Mouse (Mus musculus) thymus, postnatal 0 days (tissue): ENCODE results near the gene Grasp. TPM values are rescaled to one million over a fixed set of nuclear protein-coding genes. Genes with fewer than 3 reads are reported as not detected.

Experiments
- DNase-seq: peaks from one replicate; pipeline ENCODE4 v3.0.0-alpha.2; 2015; ENCODE audit warnings: low spot score
- polyA plus RNA-seq: library from polyadenylated mRNA; unstranded; fragments of >200 nt; fragmentation: Nextera tagmentation; extraction: Ambion mirVana; gene quantifications from 2 replicates; pipeline ENCODE4 v1.2.1, GENCODE M21; 2015

Grasp gene
- 1.2 TPM in 2 replicates for polyA plus RNA-seq

GRCm38 (mm10) chr15:101224006-101224906 is at the start of gene Grasp:
Grasp (plus strand) TSS chr15:101224188.
- DNase-seq, result peak; percentile 75

GRCm38 (mm10) chr15:101174294-101175130 is 49.5 kb upstream of the Grasp start:
- DNase-seq, result peak; percentile 41

- DNase-seq, result no peak
These were observed 48.9 kb upstream of the Grasp start for GRCm38 (mm10) chr15:101175131-101175460.

GRCm38 (mm10) chr15:101175613-101176283 is 48.2 kb upstream of the Grasp start:
- peak; percentile 33 for DNase-seq

- no peak for DNase-seq
These were observed 47.7 kb upstream of the Grasp start for GRCm38 (mm10) chr15:101176284-101176680.

- no peak for DNase-seq
These were observed 46.9 kb upstream of the Grasp start for GRCm38 (mm10) chr15:101176795-101177691.

- DNase-seq, result peak; percentile 66
These were observed 43.5 kb upstream of the Grasp start for GRCm38 (mm10) chr15:101180363-101181105.

GRCm38 (mm10) chr15:101181106-101181466 is 42.9 kb upstream of the Grasp start:
- DNase-seq, result no peak

- no peak for DNase-seq
These were observed 42.5 kb upstream of the Grasp start for GRCm38 (mm10) chr15:101181500-101181899.

- DNase-seq, result no peak
These were observed 41.3 kb upstream of the Grasp start for GRCm38 (mm10) chr15:101182676-101183075.

- DNase-seq, result no peak
These were observed 39.7 kb upstream of the Grasp start for GRCm38 (mm10) chr15:101184300-101184699.

- DNase-seq, result no peak
These were observed 38.4 kb upstream of the Grasp start for GRCm38 (mm10) chr15:101185549-101185948.

GRCm38 (mm10) chr15:101187907-101188306 is 36.1 kb upstream of the Grasp start:
- no peak for DNase-seq

- no peak for DNase-seq
These were observed 33.8 kb upstream of the Grasp start for GRCm38 (mm10) chr15:101189981-101190761.

- peak; percentile 32 for DNase-seq
These were observed 33.2 kb upstream of the Grasp start for GRCm38 (mm10) chr15:101190762-101191150.

- no peak for DNase-seq
These were observed 32.3 kb upstream of the Grasp start for GRCm38 (mm10) chr15:101191459-101192259.

GRCm38 (mm10) chr15:101192260-101192640 is 31.7 kb upstream of the Grasp start:
- no peak for DNase-seq

- no peak for DNase-seq
These were observed 31.3 kb upstream of the Grasp start for GRCm38 (mm10) chr15:101192651-101193050.
